Mouse (Mus musculus): Measurements from ENCODE around the gene Zbtb32. TPM values are rescaled to one million over a fixed set of nuclear protein-coding genes. Genes with fewer than 3 reads are reported as not detected.
A peak's percentile ranks its signal among the peaks of the same experiment; 100 is the strongest.

Zbtb32 gene
- polyA plus RNA-seq, 1 experiment: 180 TPM

DNA sequence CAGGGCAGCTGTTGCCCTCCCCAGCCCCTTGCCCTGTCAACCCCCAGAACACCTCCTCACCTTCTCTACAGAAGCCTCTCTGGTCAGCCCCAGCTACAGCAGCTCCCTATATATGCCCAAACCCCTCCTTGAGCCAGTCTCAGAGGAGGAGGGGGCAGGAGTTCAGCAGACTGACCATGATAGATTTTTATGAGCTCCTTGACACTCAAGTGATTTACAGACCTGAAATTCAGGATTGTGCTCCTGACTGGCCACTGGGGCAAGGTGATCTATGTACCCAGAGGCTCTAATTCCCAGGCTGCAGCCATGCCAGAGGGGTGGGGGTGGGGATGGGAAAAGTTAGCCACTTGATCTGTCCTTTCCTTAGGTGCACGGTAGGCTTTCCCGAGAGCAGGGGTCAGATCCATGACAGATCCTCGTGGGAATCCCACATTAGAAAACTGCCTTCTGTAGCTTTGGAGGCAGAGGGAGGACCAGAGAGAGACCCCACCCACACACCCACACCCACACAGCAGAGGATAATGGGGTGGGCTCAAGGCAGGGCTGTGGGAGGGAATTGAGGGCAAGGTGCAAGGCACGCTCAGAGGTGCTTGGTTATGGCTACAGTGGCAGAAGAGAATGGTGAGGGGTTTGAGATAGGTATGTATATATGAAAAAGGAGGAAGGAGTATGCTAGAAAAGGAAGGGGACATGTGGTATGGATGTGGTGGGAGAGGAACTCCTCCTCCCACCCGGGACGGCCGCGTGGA, 14.1 kb upstream of the Zbtb32 start, which contains the start of gene Upk1a:
Gene Upk1a (minus strand): TSS at position 194 of the 749 bp plus-strand sequence.
- no peaks in the 10 kb centered on the region for H3K27me3 ChIP-seq (ENCODE audit: control insufficient read depth, insufficient read depth, low read length)

DNA sequence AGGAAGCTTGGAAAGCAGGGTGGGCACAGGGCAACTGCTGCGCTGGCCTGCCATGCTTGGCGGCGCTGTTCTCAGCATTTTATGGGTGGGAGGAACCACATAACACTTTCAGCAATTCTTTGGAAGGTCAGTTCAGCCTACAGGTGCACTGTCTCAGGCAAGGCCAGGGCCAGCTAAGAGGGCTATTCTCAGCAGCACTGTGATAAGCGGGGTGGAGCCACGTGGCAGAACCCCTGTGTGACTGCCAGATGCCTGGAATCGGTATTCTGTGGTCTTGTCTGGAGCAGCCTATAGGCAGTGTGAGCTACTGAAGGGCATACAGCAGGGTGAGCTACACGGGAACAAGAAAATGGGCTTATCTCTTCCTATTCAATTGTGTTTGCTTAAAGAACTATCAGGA, 11.3 kb upstream of the Zbtb32 start:
- no peak overlapping the region for H3K27ac ChIP-seq (ENCODE audit: control insufficient read depth, insufficient read depth, low read depth, low read length)
- H3K4me1 ChIP-seq (ENCODE audit: control insufficient read depth, insufficient read depth, low read length): peaks cover 3% of the 10 kb centered on the region; the same call in 1 of the 2 replicates
- H3K27me3 ChIP-seq (ENCODE audit: control insufficient read depth, insufficient read depth, low read length): no peaks in the 10 kb centered on the region
- TF ChIP-seq CTCF (IDR thresholded peaks at IDR 0.05; ENCODE audit: control insufficient read depth, insufficient read depth, insufficient replicate concordance, low read depth, low read length) (no peak), POLR2A (IDR thresholded peaks at IDR 0.05; ENCODE audit: control insufficient read depth, low read depth, low read length) (no peak)
- H3K36me3 ChIP-seq (ENCODE audit: control insufficient read depth, insufficient read depth, low read length): no peaks in the 10 kb centered on the region
- no peak overlapping the region for H3K4me3 ChIP-seq (ENCODE audit: control insufficient read depth, low read depth, low read length)

More for the DNA sequence above, 14.1 kb upstream of the Zbtb32 start, which contains the start of gene Upk1a:
- Histone ChIP-seq H3K36me3 (ENCODE audit: control insufficient read depth, insufficient read depth, low read length) (no peaks in the 10 kb centered on the region), H3K4me3 (ENCODE audit: control insufficient read depth, low read depth, low read length) (no peak within 1 kb of the TSS), H3K27ac (ENCODE audit: control insufficient read depth, insufficient read depth, low read depth, low read length) (no peak within 1 kb of the TSS), H3K4me1 (ENCODE audit: control insufficient read depth, insufficient read depth, low read length) (peaks cover 3% of the 10 kb centered on the region; the same call in 1 of the 2 replicates)
- no peak for TF ChIP-seq POLR2A (IDR thresholded peaks at IDR 0.05; ENCODE audit: control insufficient read depth, low read depth, low read length)
- TF ChIP-seq CTCF (IDR thresholded peaks at IDR 0.05; ENCODE audit: control insufficient read depth, insufficient read depth, insufficient replicate concordance, low read depth, low read length): no peak

DNA sequence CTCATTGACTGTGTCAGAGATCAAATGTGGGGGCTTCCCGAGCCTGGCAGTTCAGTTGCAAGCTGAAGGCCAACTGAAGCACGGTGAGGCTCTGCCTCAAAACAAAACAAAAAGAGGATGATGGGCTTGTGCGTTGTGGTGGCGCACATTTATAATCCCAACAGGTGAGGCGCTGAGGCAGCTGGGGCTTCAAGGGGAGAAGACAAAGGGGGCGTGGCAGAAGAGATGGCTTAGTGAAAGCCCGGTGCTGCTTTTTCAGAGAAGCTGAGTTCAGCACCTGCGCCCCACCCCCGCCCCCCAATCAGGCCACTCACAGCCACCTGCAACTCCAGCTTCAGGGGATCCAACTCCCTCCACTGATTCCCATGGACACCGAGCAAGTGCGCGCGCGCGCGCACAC, 9.8 kb upstream of the Zbtb32 start:
- H3K27me3 ChIP-seq (ENCODE audit: control insufficient read depth, insufficient read depth, low read length): no peaks in the 10 kb centered on the region
- H3K36me3 ChIP-seq (ENCODE audit: control insufficient read depth, insufficient read depth, low read length): no peaks in the 10 kb centered on the region
- H3K4me1 ChIP-seq (ENCODE audit: control insufficient read depth, insufficient read depth, low read length): peaks cover 3% of the 10 kb centered on the region; the same call in 1 of the 2 replicates
- no peak overlapping the region for H3K4me3 ChIP-seq (ENCODE audit: control insufficient read depth, low read depth, low read length)
- H3K27ac ChIP-seq (ENCODE audit: control insufficient read depth, insufficient read depth, low read depth, low read length): no peak overlapping the region
- TF ChIP-seq POLR2A (IDR thresholded peaks at IDR 0.05; ENCODE audit: control insufficient read depth, low read depth, low read length) (no peak), CTCF (IDR thresholded peaks at IDR 0.05; ENCODE audit: control insufficient read depth, insufficient read depth, insufficient replicate concordance, low read depth, low read length) (no peak)

DNA sequence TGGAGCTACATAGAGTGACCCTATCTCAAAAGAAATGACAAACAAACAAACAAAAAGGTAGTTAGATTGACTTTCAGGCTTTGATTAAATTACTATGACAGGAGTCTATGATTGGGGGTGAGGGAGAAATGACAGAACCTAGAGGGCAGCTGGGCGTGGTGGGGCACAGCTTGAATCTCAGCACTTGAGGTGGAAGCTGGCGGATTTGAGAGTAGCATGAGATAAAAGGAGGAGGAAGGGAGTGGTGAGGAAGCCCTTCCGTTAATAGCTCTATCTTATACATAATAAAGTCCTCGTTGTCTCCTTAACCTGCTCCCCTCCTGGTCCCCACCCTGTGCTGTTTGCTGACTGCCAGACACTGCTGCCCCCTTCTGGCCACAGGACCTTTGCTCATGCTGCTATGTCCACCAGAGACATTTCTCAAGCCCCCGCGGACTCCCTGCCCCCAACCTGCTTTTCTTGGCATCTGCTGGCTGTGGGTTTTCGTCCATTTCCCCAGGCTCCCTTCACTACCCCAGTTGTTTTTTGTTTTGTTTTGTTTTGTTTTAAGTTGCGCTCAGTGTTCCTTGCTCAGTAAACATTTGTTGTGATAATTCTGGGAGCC, 9.1 kb upstream of the Zbtb32 start:
- peaks cover 3% of the 10 kb centered on the region; the same call in 1 of the 2 replicates for H3K4me1 ChIP-seq (ENCODE audit: control insufficient read depth, insufficient read depth, low read length)
- no peaks in the 10 kb centered on the region for H3K27me3 ChIP-seq (ENCODE audit: control insufficient read depth, insufficient read depth, low read length)
- TF ChIP-seq POLR2A (IDR thresholded peaks at IDR 0.05; ENCODE audit: control insufficient read depth, low read depth, low read length) (no peak), CTCF (IDR thresholded peaks at IDR 0.05; ENCODE audit: control insufficient read depth, insufficient read depth, insufficient replicate concordance, low read depth, low read length) (peak; percentile 51; the same call in 1 of the 2 replicates)
- H3K27ac ChIP-seq (ENCODE audit: control insufficient read depth, insufficient read depth, low read depth, low read length): no peak overlapping the region
- H3K4me3 ChIP-seq (ENCODE audit: control insufficient read depth, low read depth, low read length): no peak overlapping the region
- H3K36me3 ChIP-seq (ENCODE audit: control insufficient read depth, insufficient read depth, low read length): no peaks in the 10 kb centered on the region

DNA sequence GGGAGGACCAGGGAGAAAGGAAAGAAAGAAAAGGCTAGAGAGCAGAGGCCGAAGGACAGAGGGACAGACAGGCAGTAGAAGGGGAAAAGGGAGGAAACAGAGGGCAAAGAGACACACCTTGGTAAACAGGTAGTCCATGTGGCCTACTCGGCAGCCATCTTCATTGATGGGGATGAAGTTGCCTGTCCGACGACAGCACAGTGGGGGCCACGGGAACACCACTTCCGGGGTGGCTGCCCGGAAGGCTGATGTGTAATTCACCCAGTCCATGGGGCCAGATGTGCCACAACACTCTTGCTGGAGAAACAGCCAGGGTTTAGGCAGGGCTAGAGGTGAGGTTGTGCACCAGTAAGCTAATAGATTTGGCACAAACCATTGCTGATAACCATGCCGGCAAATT, 6.2 kb upstream of the Zbtb32 start:
- TF ChIP-seq CTCF (IDR thresholded peaks at IDR 0.05; ENCODE audit: control insufficient read depth, insufficient read depth, insufficient replicate concordance, low read depth, low read length) (no peak), POLR2A (IDR thresholded peaks at IDR 0.05; ENCODE audit: control insufficient read depth, low read depth, low read length) (no peak)

DNA sequence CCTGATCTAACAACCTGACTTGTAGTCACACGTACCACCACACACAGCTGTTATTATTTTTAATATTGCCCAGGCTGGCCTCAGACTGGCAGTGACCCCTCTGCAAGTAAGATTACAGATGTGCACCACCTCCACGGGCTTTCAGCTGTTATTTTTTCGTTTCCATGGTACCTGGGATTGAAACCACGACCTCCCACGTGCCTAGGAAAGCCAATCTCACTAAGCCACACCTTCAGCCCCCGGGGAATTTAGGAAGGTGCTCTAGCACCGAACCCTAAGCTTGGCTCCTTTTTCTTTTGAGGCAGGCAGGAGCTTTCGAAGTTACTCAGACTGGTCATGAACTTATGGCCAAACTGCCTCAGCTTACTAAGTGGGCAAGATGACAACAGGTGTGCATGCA, 5.7 kb upstream of the Zbtb32 start:
- Histone ChIP-seq H3K4me1 (ENCODE audit: control insufficient read depth, insufficient read depth, low read length) (peaks cover 14% of the 10 kb centered on the region), H3K36me3 (ENCODE audit: control insufficient read depth, insufficient read depth, low read length) (no peaks in the 10 kb centered on the region), H3K4me3 (ENCODE audit: control insufficient read depth, low read depth, low read length) (no peak overlapping the region), H3K27me3 (ENCODE audit: control insufficient read depth, insufficient read depth, low read length) (no peaks in the 10 kb centered on the region), H3K27ac (ENCODE audit: control insufficient read depth, insufficient read depth, low read depth, low read length) (no peak overlapping the region)
- TF ChIP-seq CTCF (IDR thresholded peaks at IDR 0.05; ENCODE audit: control insufficient read depth, insufficient read depth, insufficient replicate concordance, low read depth, low read length): no peak
- TF ChIP-seq POLR2A (IDR thresholded peaks at IDR 0.05; ENCODE audit: control insufficient read depth, low read depth, low read length): no peak

More for the DNA sequence above, 6.2 kb upstream of the Zbtb32 start:
- no peak overlapping the region for H3K27ac ChIP-seq (ENCODE audit: control insufficient read depth, insufficient read depth, low read depth, low read length)
- no peaks in the 10 kb centered on the region for H3K27me3 ChIP-seq (ENCODE audit: control insufficient read depth, insufficient read depth, low read length)
- no peaks in the 10 kb centered on the region for H3K36me3 ChIP-seq (ENCODE audit: control insufficient read depth, insufficient read depth, low read length)
- peaks cover 8% of the 10 kb centered on the region for H3K4me1 ChIP-seq (ENCODE audit: control insufficient read depth, insufficient read depth, low read length)
- H3K4me3 ChIP-seq (ENCODE audit: control insufficient read depth, low read depth, low read length): no peak overlapping the region

DNA sequence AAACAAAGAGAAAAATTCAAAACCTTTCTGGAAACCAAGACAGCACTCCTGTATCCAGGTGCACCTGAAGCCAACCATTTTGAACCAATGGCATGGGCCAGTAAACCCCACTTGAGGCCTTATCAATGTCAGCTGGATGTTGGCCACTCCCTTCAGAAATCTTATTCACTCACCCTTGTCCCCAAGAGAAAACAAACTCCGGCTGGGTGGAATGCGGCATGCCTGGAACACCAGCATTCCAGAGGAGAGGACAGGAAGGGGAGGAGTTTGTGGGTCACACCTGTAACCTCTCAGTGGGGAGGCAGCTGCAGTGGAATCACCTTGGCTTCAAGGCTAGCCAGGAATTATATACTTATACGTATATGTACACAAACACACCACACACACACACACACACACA, 3.9 kb upstream of the Zbtb32 start:
- Histone ChIP-seq H3K4me1 (ENCODE audit: control insufficient read depth, insufficient read depth, low read length) (peaks cover 14% of the 10 kb centered on the region), H3K27me3 (ENCODE audit: control insufficient read depth, insufficient read depth, low read length) (no peaks in the 10 kb centered on the region), H3K4me3 (ENCODE audit: control insufficient read depth, low read depth, low read length) (no peak overlapping the region), H3K27ac (ENCODE audit: control insufficient read depth, insufficient read depth, low read depth, low read length) (no peak overlapping the region), H3K36me3 (ENCODE audit: control insufficient read depth, insufficient read depth, low read length) (peaks cover 2% of the 10 kb centered on the region)
- TF ChIP-seq POLR2A (IDR thresholded peaks at IDR 0.05; ENCODE audit: control insufficient read depth, low read depth, low read length) (no peak), CTCF (IDR thresholded peaks at IDR 0.05; ENCODE audit: control insufficient read depth, insufficient read depth, insufficient replicate concordance, low read depth, low read length) (no peak)
